Comparison of ENCODE assay signal across 16 mouse cellular contexts in genomic region chr12:54265852-54266251, GRCm38 (mm10).
"Had no signal": no experiment of that assay in that cellular context is flagged by ENCODE, and none has a peak within 500 bp of the region (broad histone marks: within the 10 kb centered on the region; RNA-seq: fewer than 3 reads in every experiment).

No protein-coding gene starts in this region.

- H3K9ac ChIP-seq: neural tube, embryonic 13.5 days; neural tube, embryonic 15.5 days; stomach, embryonic 15.5 days had no signal

- H3K27me3 ChIP-seq: neural tube, embryonic 13.5 days; neural tube, embryonic 15.5 days; stomach, embryonic 15.5 days had no signal

- H3K9me3 ChIP-seq: neural tube, embryonic 13.5 days; neural tube, embryonic 15.5 days; stomach, embryonic 15.5 days had no signal

- H3K36me3 ChIP-seq: neural tube, embryonic 13.5 days; neural tube, embryonic 15.5 days; stomach, embryonic 15.5 days had no signal

- H3K4me2 ChIP-seq: neural tube, embryonic 13.5 days; neural tube, embryonic 15.5 days; stomach, embryonic 15.5 days had no signal

- H3K4me3 ChIP-seq: neural tube, embryonic 13.5 days; neural tube, embryonic 15.5 days; stomach, embryonic 15.5 days had no signal

- H3K27ac ChIP-seq: neural tube, embryonic 13.5 days; neural tube, embryonic 15.5 days; stomach, embryonic 15.5 days; stomach, postnatal 0 days had no signal

- DNase-seq: retina, postnatal 1 day; right cerebral cortex, adult 18-20 months; right cerebral cortex, postnatal 14 days; right cerebral cortex, postnatal 25 days; right cerebral cortex, postnatal 4 days; spleen, adult 18-20 months; thymus, adult 18-20 months; thymus, adult 2 months; thymus, postnatal 14 days; thymus, postnatal 25 days; thymus, postnatal 36 days; thymus, postnatal 4 days had no signal
